Comparison of ENCODE assay signal across 29 mouse cellular contexts in genomic region chr17:75015546-75015945, GRCm38 (mm10).
"Had no signal": no experiment of that assay in that cellular context is flagged by ENCODE, and none has a peak within 500 bp of the region (broad histone marks: within the 10 kb centered on the region; RNA-seq: fewer than 3 reads in every experiment).

No protein-coding gene starts in this region.

- H3K4me3 ChIP-seq: limb, embryonic 12.5 days; limb, embryonic 13.5 days; limb, embryonic 15.5 days; liver, embryonic 12.5 days; liver, embryonic 13.5 days; liver, embryonic 15.5 days; lung, embryonic 15.5 days; megakaryocyte, embryonic 14.5 days; midbrain, embryonic 10.5 days; midbrain, embryonic 12.5 days; midbrain, embryonic 13.5 days; midbrain, embryonic 15.5 days; myocyte; neural tube, embryonic 12.5 days had no signal

- H3K27me3 ChIP-seq: limb, embryonic 12.5 days; limb, embryonic 13.5 days; limb, embryonic 15.5 days; liver, embryonic 12.5 days; liver, embryonic 13.5 days; liver, embryonic 15.5 days; lung, embryonic 15.5 days; megakaryocyte, embryonic 14.5 days; midbrain, embryonic 12.5 days; midbrain, embryonic 13.5 days; midbrain, embryonic 15.5 days had no signal

- H3K4me2 ChIP-seq: limb, embryonic 12.5 days; limb, embryonic 15.5 days; liver, embryonic 11.5 days; liver, embryonic 12.5 days; liver, embryonic 13.5 days; liver, embryonic 15.5 days; lung, embryonic 14.5 days; lung, embryonic 15.5 days; midbrain, embryonic 12.5 days; midbrain, embryonic 13.5 days; midbrain, embryonic 15.5 days; neural tube, embryonic 12.5 days had no signal

- H3K9ac ChIP-seq: limb, embryonic 12.5 days; limb, embryonic 13.5 days; limb, embryonic 15.5 days; liver, embryonic 12.5 days; liver, embryonic 13.5 days; liver, embryonic 14.5 days; liver, embryonic 15.5 days; liver, postnatal 0 days; lung, embryonic 14.5 days; lung, embryonic 15.5 days; midbrain, embryonic 12.5 days; midbrain, embryonic 13.5 days; midbrain, embryonic 15.5 days; neural tube, embryonic 12.5 days had no signal

- H3K36me3 ChIP-seq: liver, embryonic 12.5 days; liver, embryonic 13.5 days; liver, embryonic 15.5 days; lung, embryonic 15.5 days; midbrain, embryonic 12.5 days; midbrain, embryonic 13.5 days; midbrain, embryonic 15.5 days; neural tube, embryonic 12.5 days had no signal

- H3K27ac ChIP-seq: limb, embryonic 13.5 days; limb, embryonic 15.5 days; liver, embryonic 12.5 days; liver, embryonic 13.5 days; liver, embryonic 14.5 days; liver, embryonic 15.5 days; lung, embryonic 15.5 days; macrophage; midbrain, embryonic 10.5 days; midbrain, embryonic 12.5 days; midbrain, embryonic 13.5 days; midbrain, embryonic 15.5 days; neural tube, embryonic 12.5 days had no signal

- ATAC-seq: liver, embryonic 12.5 days; liver, postnatal 0 days; lung, postnatal 0 days; midbrain, embryonic 13.5 days; midbrain, embryonic 15.5 days had no signal

- H3K9me3 ChIP-seq: limb, embryonic 10.5 days; limb, embryonic 12.5 days; limb, embryonic 13.5 days; limb, embryonic 15.5 days; liver, embryonic 12.5 days; liver, embryonic 13.5 days; liver, embryonic 15.5 days; lung, embryonic 15.5 days; megakaryocyte, embryonic 14.5 days; midbrain, embryonic 10.5 days; midbrain, embryonic 12.5 days; midbrain, embryonic 13.5 days; midbrain, embryonic 15.5 days; neural tube, embryonic 12.5 days had no signal

- DNase-seq: left cerebral cortex, postnatal 4 days; liver; liver, embryonic 13.5 days; liver, postnatal 0 days; lung, adult 18-20 months; lung, adult 2 months; lung, postnatal 10 days; lung, postnatal 14 days; lung, postnatal 36 days; midbrain, embryonic 14.5 days had no signal

- H3K4me1 ChIP-seq: liver, embryonic 12.5 days; liver, embryonic 13.5 days; liver, embryonic 15.5 days had no signal
